Mouse (Mus musculus) testis, adult 2 months (tissue): Measurements from ENCODE around the gene Grip1.

Source experiments
- CTCF ChIP-seq: fragments of 200-500 bp; IDR thresholded peaks from 2 replicates; pipeline ENCODE4 v1.5.1; 2012; ENCODE audit warnings: low read depth, mild to moderate bottlenecking, inconsistent platforms, low read length, moderate library complexity; ENCODE audit not compliant: control insufficient read depth, insufficient read depth, insufficient replicate concordance
- POLR2A ChIP-seq: fragments of 200-500 bp; IDR thresholded peaks from 2 replicates; pipeline ENCODE4 v1.6.1; 2012; ENCODE audit warnings: low read depth, mild to moderate bottlenecking, inconsistent platforms, low read length, moderate library complexity; ENCODE audit not compliant: control insufficient read depth

- no peak for TF ChIP-seq CTCF
- TF ChIP-seq POLR2A = no peak
These were observed 161.7 kb downstream of the Grip1 start for GRCm38 (mm10) chr10:119615240-119615885.
